Mouse (Mus musculus): ENCODE measurements at regions not wholly inside any gene's neighbourhood (a gene's known extent, or its start where the extent isn't known, plus 50 kb on each side); places are given as distances from the start of the nearest gene placed in this dataset.

- TF ChIP-seq ZC3H11A (IDR thresholded peaks at IDR 0.05; ENCODE audit: borderline replicate concordance, low read depth, low read length) (no peak), CHD2 (IDR thresholded peaks at IDR 0.05; ENCODE audit: low read depth, low read length) (no peak), ZNF384 (IDR thresholded peaks at IDR 0.05; ENCODE audit: low read depth, low read length) (no peak), MAFK (IDR thresholded peaks at IDR 0.05; ENCODE audit: insufficient read depth, low read depth, low read length) (no peak), HCFC1 (IDR thresholded peaks at IDR 0.05; ENCODE audit: borderline replicate concordance, insufficient read depth, low read length) (no peak)
Measured at GRCm38 (mm10) chr7:37175746-37176145, 477.8 kb downstream of the Tshz3 start.
